Mouse (Mus musculus) kidney, adult 8-10 months (tissue): Measurements from ENCODE around the gene 4931414P19Rik.

ENCODE experiments used
- DNase-seq, 2 experiments: peaks; one replicate each; pipeline ENCODE4 v3.0.0; 2022

4931414P19Rik gene

DNA sequence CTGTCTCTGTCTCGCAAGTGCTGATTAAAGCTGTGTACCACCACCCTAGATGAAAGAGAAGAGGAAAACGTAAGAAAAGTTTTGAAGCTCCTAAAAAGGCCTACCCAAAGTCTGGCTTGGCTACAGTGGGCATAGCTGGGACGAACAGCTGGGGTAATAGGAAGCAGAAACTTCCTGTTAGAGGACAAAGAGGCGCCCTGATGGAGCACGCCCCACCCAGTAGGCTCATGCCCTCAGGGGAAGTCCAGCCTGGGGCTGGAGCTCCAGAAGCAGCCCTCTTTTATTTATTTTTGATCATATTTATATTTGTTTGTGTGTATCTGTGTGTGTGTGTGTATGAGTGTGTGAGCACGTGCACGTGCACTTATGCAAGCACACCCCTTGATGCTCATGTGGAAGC, 26.2 kb downstream of the 4931414P19Rik start:
- no peak for DNase-seq

GRCm38 (mm10) chr14:54578063-54578462, 27.7 kb downstream of the 4931414P19Rik start:
- peak; percentile 48 to 50 for DNase-seq

- peak; percentile 91 to 92 for DNase-seq
These were observed 28.5 kb downstream of the 4931414P19Rik start, which contains the start of gene Ajuba for GRCm38 (mm10) chr14:54577089-54577982. TSS of gene Ajuba (minus strand) at chr14:54577558.

- DNase-seq, result peak; percentile 33 to 44
These were observed 29.3 kb downstream of the 4931414P19Rik start for GRCm38 (mm10) chr14:54576241-54577088.

GRCm38 (mm10) chr14:54575631-54576030, 30.2 kb downstream of the 4931414P19Rik start:
- DNase-seq, result peak; percentile 83 to 87

GRCm38 (mm10) chr14:54575031-54575430, 30.8 kb downstream of the 4931414P19Rik start:
- DNase-seq, result peak in 1 of 2 experiments; percentile 28

DNA sequence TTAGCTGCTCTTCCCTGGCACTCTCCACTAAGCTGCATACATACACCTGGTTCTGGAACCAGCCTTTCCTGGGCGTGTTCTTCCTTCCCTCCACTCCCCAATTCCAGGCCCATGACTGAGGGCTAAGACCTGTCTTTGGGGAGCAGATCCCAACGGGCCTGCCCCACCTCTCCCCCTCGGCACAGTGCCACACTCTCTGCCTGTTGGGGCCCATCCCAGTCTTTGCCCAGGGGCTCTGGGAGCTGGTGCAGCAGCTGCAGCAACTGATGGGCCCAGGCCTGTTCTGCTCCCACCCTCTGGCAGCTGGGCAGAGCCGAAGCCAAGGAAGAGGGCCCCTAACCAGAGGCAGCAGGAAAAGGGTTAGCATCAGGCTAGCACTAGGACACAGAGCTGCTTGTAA, 31.5 kb downstream of the 4931414P19Rik start:
- no peak for DNase-seq

- DNase-seq, result peak; percentile 80 to 85
These were observed 32.7 kb downstream of the 4931414P19Rik start for GRCm38 (mm10) chr14:54572790-54573736.

DNA sequence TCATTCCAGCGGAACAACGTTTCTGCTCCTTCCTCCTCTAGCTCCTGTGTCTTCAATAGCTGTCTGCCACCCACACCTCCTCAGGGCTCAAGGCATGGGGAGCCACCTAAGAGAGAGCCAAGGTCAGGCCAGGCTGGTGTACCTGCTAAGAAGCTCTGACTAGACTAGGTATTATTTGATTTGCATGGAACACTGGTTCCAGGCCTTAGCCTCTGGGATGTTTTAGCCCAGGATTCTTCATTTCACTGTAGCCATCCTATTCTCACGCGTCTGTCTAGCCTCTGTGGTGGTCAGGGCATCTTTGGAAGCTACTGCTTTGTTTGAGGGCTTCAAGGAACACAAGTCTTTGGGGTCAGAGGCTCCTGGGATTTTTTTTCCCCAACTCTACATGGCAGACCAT, 33.7 kb downstream of the 4931414P19Rik start:
- DNase-seq, result no peak

DNA sequence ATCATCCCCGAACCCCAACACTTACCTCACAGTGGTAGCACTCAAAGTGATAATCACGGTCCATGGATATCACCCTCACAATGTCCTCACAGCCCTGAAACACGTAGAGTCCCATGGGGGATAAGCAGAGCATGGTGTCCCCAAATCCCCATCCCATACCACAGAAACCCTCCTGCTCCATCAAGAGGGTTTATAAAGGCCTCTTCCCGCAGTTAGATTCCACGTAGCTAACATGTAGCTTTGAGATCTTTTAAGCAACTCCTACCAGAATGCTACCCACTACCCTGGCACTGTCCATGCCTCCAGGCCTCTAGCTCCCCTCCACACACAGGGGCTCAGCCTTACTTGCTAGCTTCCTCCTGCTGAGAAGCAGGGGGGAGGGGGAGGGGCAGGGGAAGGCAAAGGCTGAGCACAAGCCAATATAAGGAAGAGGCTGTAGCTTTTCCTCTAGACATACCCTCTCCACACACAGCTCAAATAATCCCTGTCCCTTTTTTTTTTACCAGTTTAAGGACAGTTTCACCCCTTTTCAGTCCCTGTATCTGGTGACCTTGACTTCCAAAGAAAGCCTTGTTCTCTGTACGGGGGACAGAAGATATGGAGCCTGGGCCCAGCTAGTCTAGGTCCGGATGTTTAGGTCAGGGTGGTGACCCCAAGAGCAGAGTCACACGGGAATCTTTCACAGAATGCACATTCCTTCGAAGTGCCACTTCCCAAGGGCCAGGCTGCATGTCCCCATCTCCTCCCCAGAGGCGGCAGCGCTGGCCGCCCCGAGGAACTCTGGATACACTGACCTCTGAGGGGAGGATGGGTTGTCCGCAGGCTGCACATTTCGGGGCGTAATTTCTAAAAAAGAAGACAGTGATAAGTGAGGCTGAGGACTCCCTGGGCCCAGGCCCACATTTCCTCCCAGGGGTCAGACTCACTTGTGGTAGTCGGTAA, 36.1 kb downstream of the 4931414P19Rik start:
- DNase-seq, result no peak

DNA sequence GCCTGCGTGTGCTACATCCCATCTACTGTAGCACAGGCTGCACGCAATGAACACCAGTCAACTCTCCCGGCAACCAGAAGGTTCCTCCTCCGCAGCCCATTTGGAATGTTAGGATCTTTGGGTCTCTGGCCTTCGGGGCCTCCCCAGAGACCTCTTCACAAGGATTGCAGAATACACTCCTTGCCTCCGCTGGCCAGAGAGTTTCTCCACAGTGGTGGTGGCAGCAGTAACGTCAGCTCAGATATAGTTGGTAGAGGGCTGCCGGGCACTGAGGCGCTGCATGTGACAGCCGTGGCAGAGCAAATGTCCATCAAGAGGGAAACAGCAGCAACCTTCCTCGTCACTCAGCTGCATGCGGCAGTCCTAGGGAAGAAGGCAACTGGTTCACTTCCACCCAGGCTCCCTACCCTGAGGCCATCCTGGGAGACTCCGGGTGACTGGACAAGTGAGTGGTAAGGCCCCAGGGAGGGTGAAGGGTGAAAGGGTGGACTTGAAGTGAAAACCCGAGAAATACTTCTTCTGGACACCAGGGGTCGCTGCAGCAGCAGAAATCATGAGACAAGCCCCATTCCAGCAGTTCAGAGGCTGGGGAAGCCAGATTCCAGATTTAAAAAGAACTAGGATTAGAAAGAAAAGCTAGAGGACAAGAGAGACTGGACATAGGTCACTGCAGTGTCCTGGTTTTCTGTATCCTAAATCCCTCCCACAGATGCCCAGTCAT, 36.9 kb downstream of the 4931414P19Rik start:
- peak; percentile 67 to 83 for DNase-seq

DNA sequence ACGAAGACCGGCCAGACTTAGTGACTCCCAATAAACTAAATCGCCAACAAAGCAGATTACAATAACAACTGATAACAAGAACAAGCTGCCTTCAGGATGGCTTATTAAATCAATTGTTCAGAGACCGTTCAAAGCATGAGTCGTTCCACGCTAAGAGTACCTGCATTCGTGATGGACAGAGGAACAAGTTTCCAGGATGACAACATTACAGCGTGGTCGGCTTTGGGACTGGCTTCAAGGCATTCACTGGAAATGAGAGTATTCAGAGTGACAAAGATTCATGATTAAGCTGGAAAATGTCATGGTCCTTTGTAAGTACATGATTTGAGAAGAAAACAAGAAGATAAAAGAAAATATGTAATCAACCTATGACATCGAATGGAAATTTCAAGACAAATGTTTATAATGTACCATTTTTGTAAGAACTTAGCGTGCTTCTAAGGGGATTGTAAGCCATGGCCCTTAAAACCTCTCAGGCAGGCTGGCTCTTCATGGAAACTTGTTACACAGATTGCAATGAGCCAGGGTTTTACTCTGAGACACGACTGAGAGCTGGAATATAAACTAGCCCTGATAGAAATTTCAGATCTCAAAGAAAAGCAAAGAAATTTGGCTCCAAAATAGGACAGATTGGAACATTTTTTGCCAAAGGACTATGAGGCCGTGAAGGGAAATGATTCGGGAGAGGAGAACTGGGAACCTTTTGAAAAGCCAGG, 45.1 kb downstream of the 4931414P19Rik start:
- DNase-seq, result no peak

- no peak for DNase-seq
These were observed 48.5 kb downstream of the 4931414P19Rik start for GRCm38 (mm10) chr14:54557330-54557729.

GRCm38 (mm10) chr14:54553975-54554769, 51.6 kb downstream of the 4931414P19Rik start, which contains the start of gene Haus4:
TSS of gene Haus4 (minus strand) at chr14:54554616.
- peak; percentile 83 to 86 for DNase-seq

DNA sequence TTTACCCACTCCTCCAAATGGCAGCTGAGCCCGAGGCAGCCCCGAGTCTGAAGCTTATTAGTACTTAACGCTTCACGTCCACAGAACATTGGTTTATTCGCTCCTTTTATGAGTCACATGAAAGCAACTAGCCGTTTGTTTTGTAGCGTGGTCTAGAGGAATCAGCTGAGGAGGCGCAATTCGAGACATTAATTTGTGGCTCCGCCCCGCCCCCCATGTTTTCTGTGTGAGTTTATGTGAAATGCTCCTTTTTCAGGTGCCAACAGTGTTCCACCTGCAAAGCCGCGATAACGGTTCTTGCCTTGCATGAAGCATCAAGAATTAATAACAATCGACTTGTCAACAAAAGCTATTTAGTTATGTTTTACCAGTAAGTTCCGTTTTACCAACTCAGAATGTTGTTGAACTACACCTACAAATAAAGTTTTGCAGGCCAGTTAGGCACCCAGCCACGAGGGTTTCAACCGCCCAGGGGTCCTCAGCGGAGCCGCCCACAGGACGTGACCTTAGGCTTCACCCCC, 52.3 kb downstream of the 4931414P19Rik start:
- DNase-seq, result no peak

- DNase-seq, result no peak
These were observed 61.1 kb downstream of the 4931414P19Rik start for GRCm38 (mm10) chr14:54544703-54545102.

DNA sequence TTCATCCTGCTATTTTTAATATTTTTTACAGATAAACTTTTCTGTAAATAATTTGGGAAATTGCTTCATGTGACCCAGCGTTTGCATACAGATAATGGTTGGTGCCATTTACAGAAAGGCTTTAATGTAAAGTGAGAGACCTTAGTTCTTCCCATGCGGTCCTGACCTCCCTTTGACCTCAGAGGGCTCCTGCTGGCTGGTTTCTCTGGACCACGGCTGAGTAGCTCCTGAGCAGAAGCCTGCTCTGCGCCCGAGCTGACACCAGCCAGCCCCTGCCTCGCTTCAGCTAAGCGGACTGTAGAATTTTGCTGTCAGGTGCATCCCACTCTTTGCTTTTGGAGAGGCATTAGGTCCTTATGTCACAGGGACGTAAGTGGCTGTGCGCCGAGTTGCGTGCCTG, 65.0 kb downstream of the 4931414P19Rik start:
- DNase-seq, result no peak

GRCm38 (mm10) chr14:54538580-54538979, 67.2 kb downstream of the 4931414P19Rik start:
- no peak for DNase-seq
